Comparison of ENCODE assay signal across 17 mouse cellular contexts in the genomic region with DNA sequence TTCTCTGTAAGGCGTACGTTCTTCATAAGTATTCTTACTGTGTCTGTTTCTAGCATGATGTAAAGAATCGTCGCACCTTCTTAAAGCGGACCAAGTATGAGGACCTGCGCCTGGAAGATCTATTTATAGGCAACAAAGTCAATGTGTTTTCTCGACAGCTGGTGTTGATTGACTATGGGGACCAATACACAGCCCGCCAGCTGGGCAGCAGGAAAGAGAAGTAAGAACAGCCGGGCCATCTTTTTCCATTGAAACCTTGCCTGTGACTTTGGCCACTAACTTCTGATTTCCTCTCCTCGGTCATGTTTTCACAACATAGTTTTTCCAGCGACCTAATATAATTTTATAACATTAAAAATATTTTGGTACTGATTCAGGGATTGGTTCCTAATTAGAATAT.
"Had no signal": no experiment of that assay in that cellular context is flagged by ENCODE, and none has a peak within 500 bp of the region (broad histone marks: within the 10 kb centered on the region; RNA-seq: fewer than 3 reads in every experiment).

No protein-coding gene starts in this region.

- H3K27me3 ChIP-seq: neural tube, embryonic 12.5 days; neural tube, embryonic 13.5 days; neural tube, embryonic 15.5 days; stomach, embryonic 15.5 days had no signal

- H3K27ac ChIP-seq: neural tube, embryonic 12.5 days; neural tube, embryonic 13.5 days; neural tube, embryonic 15.5 days; stomach, embryonic 15.5 days; stomach, postnatal 0 days had no signal

- H3K9me3 ChIP-seq: neural tube, embryonic 12.5 days; neural tube, embryonic 13.5 days; neural tube, embryonic 15.5 days; stomach, embryonic 15.5 days had no signal

- H3K9ac ChIP-seq: neural tube, embryonic 12.5 days; neural tube, embryonic 13.5 days; neural tube, embryonic 15.5 days; stomach, embryonic 15.5 days had no signal

- H3K4me2 ChIP-seq: neural tube, embryonic 12.5 days; neural tube, embryonic 13.5 days; neural tube, embryonic 15.5 days; stomach, embryonic 15.5 days had no signal

- H3K4me3 ChIP-seq: neural tube, embryonic 12.5 days; neural tube, embryonic 13.5 days; neural tube, embryonic 15.5 days; stomach, embryonic 15.5 days had no signal

- DNase-seq: retina, postnatal 1 day; right cerebral cortex, adult 18-20 months; right cerebral cortex, postnatal 14 days; right cerebral cortex, postnatal 25 days; right cerebral cortex, postnatal 4 days; spleen, adult 18-20 months; thymus, adult 18-20 months; thymus, adult 2 months; thymus, postnatal 14 days; thymus, postnatal 25 days; thymus, postnatal 36 days; thymus, postnatal 4 days had no signal

- H3K4me1 ChIP-seq: neural tube, embryonic 12.5 days; neural tube, embryonic 15.5 days had no signal
